Mouse (Mus musculus): ENCODE data around the gene Olfr720.

Olfr720 gene

DNA sequence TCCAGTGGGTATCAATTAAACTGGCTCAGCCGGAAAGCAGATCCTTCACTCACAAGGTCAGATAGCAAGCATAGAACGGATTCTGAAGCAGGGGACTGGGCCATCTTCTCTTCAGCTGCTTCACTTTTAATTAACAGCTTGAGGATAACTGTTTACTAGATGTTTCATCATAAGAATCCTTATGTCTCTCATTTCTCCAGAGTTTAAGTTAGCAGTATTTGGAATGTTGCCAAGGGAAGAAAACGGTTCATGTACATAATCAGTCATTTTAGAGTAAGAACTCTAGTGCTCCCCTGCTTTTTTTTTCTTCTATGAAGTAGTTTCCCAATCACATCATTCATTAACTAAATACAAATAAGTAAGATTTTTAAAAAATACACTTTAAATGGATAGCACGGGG is at the start of gene Olfr720:
Gene Olfr720 (minus strand): TSS at position 101 of the 400 bp plus-strand sequence.
- DNase-seq (ENCODE audit: extremely low read depth, insufficient read length, low spot score): no peak

Data from 3134 (cell line).